Mouse (Mus musculus) CD8-positive naive resting alpha-beta T cell, adult 2 months (primary cell): ENCODE results near the gene Myom1.

Experiments
- DNase-seq, 2 experiments: peaks; one replicate each; pipeline ENCODE4 v3.0.0; 2022; ENCODE audit warnings: low read depth in 2 of 2, low spot score in 2 of 2

The Myom1 gene

GRCm38 (mm10) chr17:71135866-71136265, 133.4 kb downstream of the Myom1 start:
- no peak for DNase-seq

GRCm38 (mm10) chr17:71136384-71137333, 134.2 kb downstream of the Myom1 start:
- DNase-seq: no peak

- DNase-seq: no peak
Observed at GRCm38 (mm10) chr17:71137334-71137721, 134.9 kb downstream of the Myom1 start.

DNA sequence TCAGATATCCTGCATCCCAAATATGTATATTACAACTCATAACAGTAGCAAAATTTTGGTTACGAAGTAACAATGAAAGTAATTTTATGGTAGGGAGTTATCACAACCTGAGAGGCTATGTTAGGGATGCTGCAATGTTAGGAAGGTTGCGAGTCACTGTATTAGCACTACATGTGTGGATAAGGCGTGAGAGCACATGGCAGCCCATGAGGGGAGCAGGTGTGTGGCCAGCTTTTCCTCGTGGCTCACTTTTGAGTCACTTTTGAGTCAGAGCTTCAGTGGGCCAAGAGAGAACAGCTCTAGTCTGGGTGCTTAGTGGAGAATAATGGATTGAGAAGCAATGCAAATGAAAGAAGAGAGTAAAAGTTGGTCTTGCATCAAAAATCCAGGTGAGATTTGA, 139.6 kb downstream of the Myom1 start:
- no peak for DNase-seq

DNA sequence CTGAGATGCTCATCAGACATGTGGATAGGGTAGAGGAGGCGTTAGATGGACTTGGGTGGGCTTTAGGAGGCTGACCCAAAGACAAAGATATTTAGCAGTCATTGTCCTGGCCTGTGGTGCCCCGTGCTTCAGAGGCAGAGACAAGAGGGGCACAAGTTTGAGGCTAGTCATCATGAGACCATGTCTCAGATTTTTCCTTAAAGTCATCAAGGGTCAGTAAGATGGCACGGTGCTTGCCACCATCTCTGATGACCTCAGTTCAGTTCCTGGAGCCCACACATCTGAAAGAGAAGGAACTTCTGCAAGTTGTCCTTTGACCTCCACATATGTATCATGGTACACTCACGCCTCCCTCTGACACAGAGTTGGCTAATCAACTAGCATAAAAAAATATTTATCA, 140.7 kb downstream of the Myom1 start:
- DNase-seq: no peak

GRCm38 (mm10) chr17:71144322-71145116, 142.1 kb downstream of the Myom1 start:
- no peak for DNase-seq

- DNase-seq: no peak
Observed at GRCm38 (mm10) chr17:71145248-71145961, 143.0 kb downstream of the Myom1 start.

GRCm38 (mm10) chr17:71153356-71153755, 150.9 kb downstream of the Myom1 start:
- no peak for DNase-seq

DNA sequence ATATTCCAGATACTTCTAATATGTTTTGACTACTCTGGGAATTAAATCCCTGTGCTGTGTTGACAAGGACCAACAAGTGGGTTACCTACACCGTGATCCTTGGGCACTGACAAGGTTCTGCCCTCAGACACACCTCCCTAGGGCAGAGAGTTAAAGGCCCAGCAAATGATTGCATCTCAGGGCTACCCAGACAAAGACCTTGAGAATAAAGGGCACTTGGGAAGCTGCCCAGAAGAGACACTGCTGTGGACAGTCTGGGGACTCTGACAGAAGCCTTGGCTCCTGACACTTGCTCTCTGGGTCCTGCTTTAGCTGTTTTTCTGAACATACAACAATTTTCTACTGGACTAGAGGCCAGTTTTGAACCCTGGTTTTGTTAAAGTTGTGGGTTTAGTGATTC, 152.8 kb downstream of the Myom1 start:
- no peak for DNase-seq

DNA sequence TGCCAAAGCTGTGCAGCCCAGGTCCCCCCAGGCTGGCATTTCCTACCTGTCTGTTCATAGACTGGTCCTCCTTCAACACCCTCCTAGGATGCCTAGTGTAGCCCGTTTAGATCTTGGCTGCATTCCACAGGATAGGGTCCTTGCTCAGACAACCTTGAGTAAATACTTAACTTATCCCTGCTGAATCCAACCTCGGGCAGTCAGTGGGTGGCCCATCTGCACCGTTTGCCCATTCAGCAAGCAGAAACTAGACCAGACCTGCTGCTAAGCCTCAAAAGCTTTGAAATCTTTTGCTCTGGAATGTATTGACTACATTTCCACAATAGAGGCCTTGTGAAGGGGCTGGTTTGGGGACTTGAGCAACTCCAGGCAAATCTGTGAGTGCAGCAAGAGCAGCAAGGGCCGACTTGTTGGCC, 156.7 kb downstream of the Myom1 start:
- DNase-seq: no peak

DNA sequence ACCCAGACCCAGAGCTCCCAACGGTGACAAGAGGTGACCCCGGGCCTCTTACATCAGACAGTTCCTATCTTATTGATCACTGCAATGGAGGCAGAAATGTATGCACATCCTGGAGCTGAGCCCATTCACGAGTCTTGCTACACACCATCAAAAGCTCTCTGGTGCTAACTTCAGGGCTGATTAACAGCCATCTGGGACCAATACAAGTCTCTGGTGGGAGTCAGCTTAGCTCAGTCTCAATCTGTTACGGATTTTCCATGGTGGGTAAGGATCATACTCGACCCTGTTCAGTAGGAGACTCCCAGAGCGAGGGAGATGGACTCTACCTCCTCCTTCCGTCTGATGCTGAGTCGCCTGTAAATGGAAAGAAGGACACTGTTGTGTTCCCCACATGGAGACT, 157.3 kb downstream of the Myom1 start:
- no peak for DNase-seq

- DNase-seq: no peak
Observed at GRCm38 (mm10) chr17:71160244-71160995, 158.0 kb downstream of the Myom1 start.

GRCm38 (mm10) chr17:71164991-71165390, 162.6 kb downstream of the Myom1 start:
- no peak for DNase-seq

DNA sequence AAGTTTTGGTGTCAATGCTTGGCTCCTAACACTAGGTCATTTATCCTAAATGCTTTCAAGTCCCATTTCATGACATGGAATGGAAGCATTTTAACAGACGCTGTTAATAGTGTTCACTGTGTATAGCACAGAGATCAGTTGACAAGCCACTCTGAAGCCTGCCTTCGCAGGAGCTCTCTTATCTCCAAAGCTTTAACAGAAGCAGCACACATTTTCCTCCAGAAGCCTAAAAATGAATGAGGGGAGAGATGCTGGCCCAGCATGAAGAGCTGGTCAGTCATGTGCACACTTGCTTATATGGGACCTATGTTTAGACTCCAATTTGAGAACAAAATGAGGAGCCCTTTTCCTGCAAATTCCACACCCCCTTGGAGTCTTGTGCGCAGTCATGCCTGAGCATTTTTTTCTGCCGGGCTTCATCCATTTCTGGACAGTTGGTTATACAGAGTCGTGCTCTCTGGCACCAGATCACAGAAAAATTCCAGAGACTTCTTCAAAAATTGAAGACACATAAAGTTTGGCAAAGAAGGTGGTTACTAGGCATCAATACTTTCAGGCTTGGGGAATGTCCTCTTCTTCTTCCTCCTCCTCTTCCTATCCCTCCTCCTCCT, 165.9 kb downstream of the Myom1 start:
- DNase-seq: no peak

DNA sequence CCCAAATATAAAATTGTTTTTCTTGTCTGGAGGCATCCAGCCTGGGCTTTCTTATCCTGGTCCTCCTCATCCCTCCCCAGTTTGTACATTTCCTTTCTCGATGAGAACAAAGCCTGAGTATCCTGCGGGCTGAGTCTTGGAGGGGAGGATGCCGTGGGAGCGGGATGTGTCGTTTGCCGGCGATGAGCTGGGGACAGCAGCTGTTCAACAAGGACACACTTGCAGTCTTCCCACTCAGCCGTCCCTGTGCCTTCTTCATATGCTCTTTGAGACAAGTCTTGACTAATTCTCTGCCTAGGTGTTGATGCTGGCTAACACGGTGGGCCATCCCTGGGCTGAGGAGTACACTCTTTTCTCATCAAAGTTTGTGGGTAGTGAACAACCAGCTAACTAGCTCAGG, 166.4 kb downstream of the Myom1 start:
- no peak for DNase-seq

DNA sequence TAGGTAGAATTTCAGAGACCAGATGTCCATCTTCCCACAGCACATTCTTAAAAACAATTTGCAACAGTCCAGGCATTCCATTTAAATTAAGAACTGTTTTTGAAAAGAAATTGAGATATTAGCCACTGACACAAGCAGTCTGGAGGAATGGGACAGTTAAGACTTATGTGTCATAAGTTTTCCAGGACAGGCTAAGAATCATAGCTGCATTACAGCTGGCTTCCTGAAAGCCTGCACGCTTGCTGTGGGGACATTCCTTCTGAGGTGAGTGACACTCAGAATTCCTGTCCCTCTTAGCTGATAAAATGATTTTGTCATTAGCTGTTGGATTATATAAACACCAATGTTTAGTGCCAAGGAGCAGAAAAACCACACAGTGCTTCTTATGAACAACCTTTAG, 167.2 kb downstream of the Myom1 start:
- DNase-seq: no peak

GRCm38 (mm10) chr17:71171161-71171560, 168.7 kb downstream of the Myom1 start:
- DNase-seq: no peak
